Mouse (Mus musculus) left cerebral cortex, adult 11 months (tissue): ENCODE data around the gene Kcnd1.

Experiments used
- DNase-seq: peaks from one replicate; pipeline ENCODE4 v3.0.0; 2022; ENCODE audit warnings: low spot score

Kcnd1 gene

GRCm38 (mm10) chrX:7859191-7859753 lies 37.2 kb downstream of the Kcnd1 start:
- DNase-seq = no peak

DNA sequence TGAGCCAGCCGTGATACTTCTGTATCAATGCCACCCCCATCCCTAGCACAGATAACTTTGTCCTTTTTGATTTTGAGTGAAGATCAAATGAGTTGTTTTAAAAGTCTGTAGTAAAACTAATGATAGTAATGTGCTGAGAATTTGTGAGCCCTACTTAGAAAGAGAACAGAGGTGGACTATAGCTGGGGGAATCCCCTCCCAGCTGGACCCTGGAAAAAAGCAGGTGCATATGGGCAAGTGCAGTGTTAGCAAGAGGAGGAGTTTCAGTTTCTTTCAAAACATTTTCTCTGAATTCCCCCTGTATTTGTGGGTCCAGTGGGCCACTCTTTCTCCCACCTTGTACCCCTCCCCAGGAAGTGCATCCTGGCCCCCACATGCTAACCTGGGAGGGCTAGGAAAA lies 41.1 kb downstream of the Kcnd1 start:
- DNase-seq = no peak

DNA sequence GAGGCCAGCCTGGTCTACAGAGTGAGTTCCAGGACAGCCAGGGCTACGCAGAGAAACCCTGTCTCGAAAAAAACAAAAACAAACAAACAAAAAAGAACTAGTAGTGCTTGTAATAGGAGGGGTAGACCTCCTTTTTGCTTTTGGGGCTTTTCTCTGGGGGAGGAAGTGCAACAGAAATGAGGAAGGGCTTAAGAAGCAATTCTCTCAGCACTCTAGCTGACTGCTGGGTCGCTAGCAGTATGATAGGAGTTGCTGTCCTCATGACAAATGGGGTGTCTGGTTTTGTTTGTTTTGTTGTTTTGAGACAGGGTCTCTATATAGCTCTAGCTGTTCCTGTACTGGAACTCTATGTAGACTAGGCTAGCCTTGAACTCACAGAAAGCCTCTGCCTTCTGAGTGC lies 42.5 kb downstream of the Kcnd1 start:
- no peak for DNase-seq

DNA sequence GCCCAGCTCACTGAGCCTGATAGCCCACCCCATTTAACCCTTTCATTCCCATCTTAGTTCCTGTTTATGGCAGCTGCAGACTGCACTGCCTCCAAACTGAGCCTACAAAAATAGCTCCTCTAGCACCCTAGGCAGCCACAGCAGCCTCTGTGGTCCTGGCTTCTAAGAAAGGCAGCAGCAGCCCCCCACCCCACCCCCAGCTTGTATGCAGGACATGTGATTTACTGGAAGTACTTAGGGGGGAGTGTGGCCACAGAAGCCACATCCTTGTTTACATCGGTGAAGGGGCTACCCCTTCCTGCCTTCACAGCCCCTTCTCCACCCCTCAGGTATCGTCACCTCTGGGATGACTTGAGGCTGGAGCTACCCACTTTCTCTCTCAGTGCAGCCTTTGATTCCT lies 43.3 kb downstream of the Kcnd1 start:
- no peak for DNase-seq

DNA sequence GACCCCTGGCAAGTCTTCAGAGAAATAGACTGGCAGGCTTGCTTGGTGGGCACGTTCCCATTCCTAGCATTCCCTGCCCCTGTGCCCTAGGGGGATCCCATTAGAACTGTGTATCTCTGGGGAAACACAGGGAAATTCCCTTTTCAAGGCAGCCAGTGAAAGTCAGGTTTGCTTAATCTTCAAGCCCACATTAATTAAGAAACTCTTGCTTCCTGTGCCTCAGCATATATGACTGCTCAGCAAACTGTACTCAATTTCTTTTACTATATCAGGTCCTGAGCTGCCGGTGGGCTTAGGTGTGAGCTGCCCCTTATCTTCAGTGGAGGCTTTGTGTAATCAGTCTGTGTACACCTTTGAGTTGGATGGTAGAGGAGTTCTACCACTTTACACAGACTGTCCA lies 43.7 kb downstream of the Kcnd1 start:
- DNase-seq = no peak

DNA sequence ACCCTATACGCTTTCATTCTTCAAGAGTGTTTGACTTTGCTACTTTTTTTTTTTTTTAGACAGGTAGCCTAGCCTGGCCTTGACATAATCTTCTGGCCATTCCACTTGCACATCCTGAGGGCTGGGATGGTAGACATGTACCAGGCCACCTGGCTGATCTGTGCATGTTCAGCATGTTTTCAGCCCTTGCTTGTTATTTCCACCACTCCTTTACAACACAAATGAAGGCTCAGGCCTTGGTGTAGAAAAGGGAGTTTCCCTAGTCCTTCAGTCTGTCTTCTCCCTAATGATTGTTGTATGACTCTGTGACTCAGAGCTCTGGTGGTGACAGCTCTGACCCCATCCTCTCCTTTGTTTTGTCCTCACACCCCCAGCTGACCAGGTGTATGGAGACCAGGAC lies 45.1 kb downstream of the Kcnd1 start:
- DNase-seq = no peak

- DNase-seq = no peak
Observed at GRCm38 (mm10) chrX:7868506-7868905, 46.4 kb downstream of the Kcnd1 start.

DNA sequence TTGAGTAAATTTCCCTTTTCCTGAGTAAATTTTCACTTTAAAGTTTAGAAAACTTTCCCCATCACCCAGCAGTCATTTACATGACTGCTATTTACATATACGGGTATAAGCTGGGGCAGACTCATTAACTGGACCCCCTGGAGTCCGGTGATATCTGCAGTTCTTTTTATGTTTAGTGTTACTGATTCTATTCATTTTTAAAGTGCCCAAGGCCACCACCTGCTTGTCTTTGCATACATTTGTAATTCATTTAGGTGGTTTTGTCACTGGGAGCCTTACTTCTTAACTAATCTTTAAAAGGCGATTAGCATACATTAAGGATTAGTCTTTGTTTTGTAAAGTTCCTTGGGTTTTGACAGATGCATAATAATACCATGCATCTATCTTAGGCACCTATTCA lies 47.7 kb downstream of the Kcnd1 start:
- DNase-seq = no peak

GRCm38 (mm10) chrX:7878007-7878419 lies 55.9 kb downstream of the Kcnd1 start, which contains the start of gene Pim2:
Gene Pim2, plus strand, starts transcription at chrX:7878262.
- DNase-seq = peak; percentile 82

GRCm38 (mm10) chrX:7878495-7878894 lies 56.4 kb downstream of the Kcnd1 start:
- DNase-seq = no peak

GRCm38 (mm10) chrX:7879819-7880218 lies 57.7 kb downstream of the Kcnd1 start:
- peak; percentile 50 for DNase-seq

DNA sequence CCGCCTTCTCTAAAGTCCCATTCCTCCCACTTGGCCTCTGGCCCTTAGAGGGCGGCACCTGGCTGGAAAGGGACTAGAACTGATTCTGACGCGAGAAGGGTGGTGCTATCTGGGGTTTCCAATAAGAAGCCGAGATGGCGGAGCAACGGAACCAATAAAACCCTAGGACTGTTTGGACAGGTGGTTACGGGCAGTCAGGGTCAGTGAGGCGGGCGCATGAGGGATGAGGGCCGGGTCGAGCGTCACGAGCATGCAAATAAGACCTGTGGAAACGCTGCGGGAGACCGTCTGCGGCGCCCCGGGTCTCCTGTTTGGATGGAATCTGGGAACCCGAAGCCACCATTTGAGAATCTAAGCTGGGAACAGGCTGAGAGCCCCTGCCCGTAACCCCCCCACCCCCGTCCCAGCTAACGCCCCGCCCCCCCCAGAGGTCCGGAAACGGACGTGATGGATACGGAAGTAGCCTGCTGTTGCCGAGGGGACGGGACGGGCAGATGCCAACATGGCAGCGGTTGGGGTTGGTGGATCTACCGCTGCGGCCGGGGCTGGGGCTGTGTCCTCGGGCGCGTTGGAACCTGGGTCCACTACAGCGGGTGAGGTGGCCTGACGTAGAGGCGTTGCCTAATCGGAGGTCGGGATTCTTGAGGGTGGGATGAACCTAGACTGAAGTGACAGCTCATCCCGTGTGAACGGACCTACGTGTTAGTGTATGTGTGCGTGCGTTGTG lies 61.9 kb downstream of the Kcnd1 start, which contains the start of gene Slc35a2:
Gene Slc35a2, plus strand, starts transcription at position 188 of the 727 bp plus-strand sequence.
- peak; percentile 81 for DNase-seq
